Mouse (Mus musculus): ENCODE results near the gene Eif4enif1.

DNA sequence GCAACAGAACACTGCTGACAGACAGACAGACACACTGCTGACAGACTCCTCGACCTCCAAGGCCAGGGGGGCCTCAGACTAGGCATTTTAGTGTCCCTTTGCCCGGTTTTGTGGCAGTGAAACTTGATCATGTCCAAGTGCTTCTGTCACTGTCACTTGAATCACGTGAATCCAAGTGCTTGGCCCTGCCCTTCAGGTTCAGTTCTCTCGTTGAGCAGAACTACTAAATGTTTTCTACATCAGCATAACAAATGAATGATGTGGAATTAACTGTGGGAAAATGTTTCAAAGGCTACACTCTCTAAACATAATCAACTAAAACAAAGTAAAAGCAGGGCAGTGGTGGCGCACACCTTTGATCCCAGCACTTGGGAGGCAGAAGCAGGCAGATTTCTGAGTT, 76.2 kb downstream of the Eif4enif1 start:
- TF ChIP-seq CTCF (IDR thresholded peaks at IDR 0.05) (no peak), EP300 (IDR thresholded peaks at IDR 0.05) (no peak)
